Mouse (Mus musculus) limb, embryonic 14.5 days (tissue): ENCODE results near the gene Gm47841. TPM values are rescaled to one million over a fixed set of nuclear protein-coding genes. Genes with fewer than 3 reads are reported as not detected.

Source experiments
- ATAC-seq: fragments of 200-750 bp; cut with Nextera tagmentation; 2 replicates; pipeline ENCODE4 v1.8.0; 2017; ENCODE audit warnings: low read depth, moderate number of reproducible peaks, moderate TSS enrichment; ENCODE audit not compliant: low FRiP score
- DNase-seq: peaks from one replicate; pipeline ENCODE4 v3.0.0-alpha.2; 2015; ENCODE audit warnings: low spot score
- H3K27ac ChIP-seq: fragments of 300-500 bp; sonication (generic); replicated peaks from 2 replicates; pipeline ENCODE4 v1.5.1; 2014; ENCODE audit warnings: low read depth, mild to moderate bottlenecking, low read length, moderate library complexity, mixed read lengths
- H3K27me3 ChIP-seq: fragments of 300-500 bp; sonication (generic); 2 replicates; pipeline ENCODE4 v1.6.1; 2014; ENCODE audit warnings: low read length, mixed read lengths; ENCODE audit not compliant: control insufficient read depth, insufficient read depth
- H3K36me3 ChIP-seq: fragments of 300-500 bp; sonication (generic); 2 replicates; pipeline ENCODE4 v1.6.1; 2014; ENCODE audit warnings: mild to moderate bottlenecking, low read length, moderate library complexity, mixed read lengths; ENCODE audit not compliant: control insufficient read depth, insufficient read depth
- H3K4me1 ChIP-seq: fragments of 300-500 bp; sonication (generic); 2 replicates; pipeline ENCODE4 v1.6.1; 2014; ENCODE audit warnings: antibody characterized with exemption, low read length, mixed read lengths; ENCODE audit not compliant: control insufficient read depth, insufficient read depth
- H3K4me2 ChIP-seq: fragments of 300-500 bp; sonication (generic); replicated peaks from 2 replicates; pipeline ENCODE4 v1.6.1; 2014; ENCODE audit warnings: low read depth, mild to moderate bottlenecking, low read length, moderate library complexity; ENCODE audit not compliant: severe bottlenecking
- H3K4me3 ChIP-seq: fragments of 300-500 bp; sonication (generic); replicated peaks from 2 replicates; pipeline ENCODE4 v1.5.1; 2014; ENCODE audit warnings: low read length
- H3K9ac ChIP-seq: fragments of 300-500 bp; sonication (generic); 2 replicates; pipeline ENCODE4 v1.6.1; 2014; ENCODE audit warnings: mild to moderate bottlenecking, low read depth, low read length, moderate library complexity; ENCODE audit not compliant: severe bottlenecking
- H3K9me3 ChIP-seq: fragments of 300-500 bp; sonication (generic); 2 replicates; pipeline ENCODE4 v1.6.1; 2016; ENCODE audit warnings: low read length; ENCODE audit not compliant: control insufficient read depth
- POLR2A ChIP-seq: fragments of 200-500 bp; IDR thresholded peaks from 2 replicates; pipeline ENCODE4 v1.8.0; 2012; ENCODE audit warnings: inconsistent platforms, mild to moderate bottlenecking, moderate library complexity, borderline replicate concordance; ENCODE audit not compliant: insufficient read depth, insufficient read length; ENCODE audit errors: extremely low read depth
- WGBS: fragments of 180-500 bp; shearing (Covaris S2); extraction: QIAGEN DNeasy Blood & Tissue Kit; methylation state at CpG from one replicate; pipeline ENCODE4 v1.1.7; 2014; 5-methylcytosine and 5-hydroxymethylcytosine counted together
- polyA plus RNA-seq, 2 experiments: library from polyadenylated mRNA; depleted of rRNA in 1 of 2; stranded (reverse) in 1 of 2; unstranded in 1 of 2; fragments of >200 nt; fragmentation: Nextera tagmentation in 1 of 2; extraction: Ambion mirVana in 1 of 2; gene quantifications; 2 replicates each; pipeline versions ENCODE4 v1.2.1 to v1.2.3; 2012 to 2014

Gene Gm47841
- polyA plus RNA-seq, 2 experiments, result 0.05 TPM; not detected in 1

GRCm38 (mm10) chr15:101042613-101043012, 4.6 kb downstream of the Gm47841 start:
- H3K27me3 ChIP-seq, result peaks cover 65% of the 10 kb centered on the region
- no peak overlapping the region for H3K9ac ChIP-seq
- H3K36me3 ChIP-seq, result no peaks in the 10 kb centered on the region
- H3K4me1 ChIP-seq, result peaks cover 7% of the 10 kb centered on the region
- WGBS, result 21% methylated on average over 6 of the region's 6 CpGs
- no peak overlapping the region for H3K4me2 ChIP-seq
- DNase-seq (peak; percentile 48), ATAC-seq (no peak)
- H3K27ac ChIP-seq, result no peak overlapping the region
- no peak for TF ChIP-seq POLR2A
- H3K9me3 ChIP-seq, result no peaks in the 10 kb centered on the region
- H3K4me3 ChIP-seq, result no peak overlapping the region

DNA sequence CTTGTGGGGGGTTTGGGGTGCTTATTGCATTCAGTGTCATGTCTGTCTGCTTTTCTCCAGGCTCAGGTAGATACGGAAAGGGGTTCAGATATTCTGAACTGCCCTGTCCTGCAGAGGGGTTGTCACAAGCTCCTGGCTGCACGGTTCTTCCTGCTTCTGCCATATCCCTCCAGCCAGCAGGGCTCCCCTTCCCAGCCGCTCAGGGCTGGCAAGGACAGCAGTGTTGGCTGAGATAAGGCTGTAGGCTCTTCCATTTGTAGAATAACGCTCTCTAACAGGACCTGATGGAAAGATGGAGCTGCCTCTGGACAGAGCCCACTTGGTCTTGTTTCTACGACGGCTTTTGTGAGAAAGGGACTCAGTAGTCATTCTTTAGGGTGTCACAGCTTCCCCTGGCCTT, 5.2 kb downstream of the Gm47841 start:
- Histone ChIP-seq H3K4me1 (peaks cover 7% of the 10 kb centered on the region), H3K36me3 (no peaks in the 10 kb centered on the region), H3K9ac (no peak overlapping the region)

GRCm38 (mm10) chr15:101039651-101040050, 7.5 kb downstream of the Gm47841 start:
- Histone ChIP-seq H3K4me1 (no peaks in the 10 kb centered on the region), H3K27ac (no peak overlapping the region), H3K4me2 (no peak overlapping the region), H3K9ac (no peak overlapping the region), H3K27me3 (peaks cover 35% of the 10 kb centered on the region), H3K4me3 (no peak overlapping the region), H3K36me3 (no peaks in the 10 kb centered on the region), H3K9me3 (no peaks in the 10 kb centered on the region)
- WGBS, result 54% methylated on average over 17 of the region's 17 CpGs
- DNase-seq (no peak), ATAC-seq (no peak)
- no peak for TF ChIP-seq POLR2A

More for the DNA sequence above, 5.2 kb downstream of the Gm47841 start:
- 68% methylated on average over 6 of the region's 6 CpGs for WGBS
- Histone ChIP-seq H3K27me3 (peaks cover 58% of the 10 kb centered on the region), H3K4me3 (no peak overlapping the region), H3K9me3 (no peaks in the 10 kb centered on the region), H3K4me2 (no peak overlapping the region), H3K27ac (no peak overlapping the region)
- ATAC-seq (no peak), DNase-seq (no peak)
- TF ChIP-seq POLR2A, result no peak

DNA sequence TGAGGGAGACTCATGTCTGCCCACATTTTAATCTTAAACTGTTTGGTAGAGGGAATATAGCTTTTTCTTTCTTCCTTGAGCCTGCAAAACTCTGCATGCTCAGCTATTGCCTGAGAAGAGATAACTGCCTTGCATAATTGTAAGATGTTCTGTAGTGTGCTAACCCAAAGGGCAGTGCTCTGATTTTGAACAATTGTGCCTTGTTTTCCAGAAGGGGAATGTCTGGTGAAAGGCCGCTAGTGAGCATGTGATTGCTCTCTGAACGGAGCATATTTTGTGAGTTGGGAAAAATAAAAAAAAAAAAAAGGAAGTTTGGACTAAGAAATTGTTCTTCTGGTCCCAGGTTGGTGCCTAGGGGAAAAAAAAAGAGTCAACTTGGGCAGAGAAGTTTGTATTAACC, 18.2 kb downstream of the Gm47841 start:
- H3K4me3 ChIP-seq, result no peak overlapping the region
- WGBS, result 56% methylated on average over 2 of the region's 2 CpGs
- TF ChIP-seq POLR2A, result no peak
- no peaks in the 10 kb centered on the region for H3K27me3 ChIP-seq
- no peaks in the 10 kb centered on the region for H3K36me3 ChIP-seq
- no peak overlapping the region for H3K4me2 ChIP-seq
- DNase-seq (no peak), ATAC-seq (no peak)
- H3K9me3 ChIP-seq, result no peaks in the 10 kb centered on the region
- H3K4me1 ChIP-seq, result no peaks in the 10 kb centered on the region
- 0 out of 2 replicates have a peak overlapping the region, but pooled peaks have one; percentile 13 for H3K9ac ChIP-seq
- H3K27ac ChIP-seq, result no peak overlapping the region

DNA sequence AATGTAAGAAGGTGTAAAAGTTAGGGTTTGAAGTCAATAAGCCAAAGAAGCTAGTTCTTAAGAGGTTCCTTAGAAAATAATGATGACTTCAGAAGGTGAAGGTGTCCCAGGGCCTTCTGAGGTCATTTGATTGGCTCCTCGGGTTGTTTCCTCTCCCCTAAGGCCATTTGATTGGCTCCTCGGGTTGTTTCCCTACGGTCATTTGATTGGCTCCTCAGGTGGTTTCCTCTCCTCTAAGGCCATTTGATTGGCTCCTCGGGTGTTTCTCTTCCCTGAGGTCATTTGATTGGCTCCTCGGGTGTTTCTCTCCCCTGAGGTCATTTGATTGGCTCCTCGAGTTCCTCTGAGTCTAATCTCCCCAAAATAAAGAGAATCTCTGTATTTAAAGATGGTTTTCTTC, 35.8 kb downstream of the Gm47841 start:
- Histone ChIP-seq H3K9ac (no peak overlapping the region), H3K9me3 (no peaks in the 10 kb centered on the region), H3K27ac (no peak overlapping the region), H3K4me1 (peaks cover 5% of the 10 kb centered on the region; the same call in 1 of the 2 replicates), H3K4me2 (no peak overlapping the region), H3K36me3 (no peaks in the 10 kb centered on the region), H3K4me3 (no peak overlapping the region), H3K27me3 (no peaks in the 10 kb centered on the region)
- TF ChIP-seq POLR2A, result no peak
- no peak for DNase-seq
- WGBS, result 84% methylated on average over 6 of the region's 6 CpGs
- ATAC-seq, result no peak
